Mouse (Mus musculus) G1E (cell line): ENCODE data around the gene Clint1. TPM values are rescaled to one million over a fixed set of nuclear protein-coding genes. Genes with fewer than 3 reads are reported as not detected.
"Not testable (repeated sequence)": the region's sequence is repeated elsewhere in the genome, so short reads cannot be mapped to it uniquely, and the experiment has no call there.

Experiments
- ATAC-seq: 2 replicates; pipeline ENCODE4 v1.8.0; 2016; ENCODE audit warnings: mild to moderate bottlenecking; ENCODE audit not compliant: insufficient number of reproducible peaks, poor library complexity, low FRiP score, severe bottlenecking; ENCODE audit errors: extremely low read depth
- DNase-seq: peaks from one replicate; pipeline ENCODE4 v3.0.0; 2012; ENCODE audit warnings: low spot score
- H3K27me3 ChIP-seq: 2 replicates; pipeline ENCODE4 v1.6.1; 2012; ENCODE audit warnings: mild to moderate bottlenecking, low read length, inconsistent platforms; ENCODE audit not compliant: insufficient read depth
- H3K36me3 ChIP-seq: replicated peaks from 2 replicates; pipeline ENCODE3; 2012; ENCODE audit warnings: mild to moderate bottlenecking, inconsistent platforms
- H3K4me1 ChIP-seq: 2 replicates; pipeline ENCODE4 v1.6.1; 2012; ENCODE audit warnings: low read depth, low read length, inconsistent platforms, mixed read lengths; ENCODE audit not compliant: insufficient read depth
- H3K4me3 ChIP-seq: 2 replicates; pipeline ENCODE4 v1.5.1; 2012; ENCODE audit warnings: low read depth, mild to moderate bottlenecking, inconsistent platforms, low read length, moderate library complexity, mixed read lengths
- H3K9me3 ChIP-seq: replicated peaks from 2 replicates; pipeline ENCODE4 v1.6.1; 2012; ENCODE audit warnings: inconsistent platforms
- CTCF ChIP-seq: IDR thresholded peaks from 2 replicates; pipeline ENCODE4 v1.5.1; 2012; ENCODE audit warnings: low read depth, low read length, inconsistent platforms, mixed read lengths
- GATA1 ChIP-seq: IDR thresholded peaks from 2 replicates; pipeline ENCODE4 v1.6.1; 2012; ENCODE audit warnings: borderline replicate concordance, low read length, inconsistent platforms, mixed read lengths
- GATA2 ChIP-seq: IDR thresholded peaks from 2 replicates; pipeline ENCODE4 v1.6.1; 2012; ENCODE audit warnings: low read depth, low read length, inconsistent platforms, borderline replicate concordance
- POLR2AphosphoS5 ChIP-seq: IDR thresholded peaks from 2 replicates; pipeline ENCODE4 v1.6.1; 2012; ENCODE audit warnings: low read depth, low read length, inconsistent platforms; ENCODE audit not compliant: insufficient replicate concordance
- TAL1 ChIP-seq: conservative IDR thresholded peaks from 2 replicates; pipeline ENCODE4 v1.6.1; 2012; ENCODE audit warnings: low read depth, low read length, inconsistent platforms, mixed read lengths
- polyA plus RNA-seq: library from polyadenylated mRNA; stranded (reverse); fragments of >175 nt; gene quantifications from 2 replicates; pipeline ENCODE4 v1.2.3, GENCODE M21; 2012
- total RNA-seq, 2 experiments: library from RNA; stranded (forward) in 1 of 2; stranded (reverse) in 1 of 2; fragments of 200-1000 nt in 1 of 2; fragments of >200 nt in 1 of 2; fragmentation: Nextera tagmentation in 1 of 2; gene quantifications; 2 replicates each; pipeline ENCODE4 v1.2.3; 2014 to 2017

Clint1 gene
- total and polyA plus RNA-seq, 3 experiments = 112 to 386 (median 259) TPM

DNA sequence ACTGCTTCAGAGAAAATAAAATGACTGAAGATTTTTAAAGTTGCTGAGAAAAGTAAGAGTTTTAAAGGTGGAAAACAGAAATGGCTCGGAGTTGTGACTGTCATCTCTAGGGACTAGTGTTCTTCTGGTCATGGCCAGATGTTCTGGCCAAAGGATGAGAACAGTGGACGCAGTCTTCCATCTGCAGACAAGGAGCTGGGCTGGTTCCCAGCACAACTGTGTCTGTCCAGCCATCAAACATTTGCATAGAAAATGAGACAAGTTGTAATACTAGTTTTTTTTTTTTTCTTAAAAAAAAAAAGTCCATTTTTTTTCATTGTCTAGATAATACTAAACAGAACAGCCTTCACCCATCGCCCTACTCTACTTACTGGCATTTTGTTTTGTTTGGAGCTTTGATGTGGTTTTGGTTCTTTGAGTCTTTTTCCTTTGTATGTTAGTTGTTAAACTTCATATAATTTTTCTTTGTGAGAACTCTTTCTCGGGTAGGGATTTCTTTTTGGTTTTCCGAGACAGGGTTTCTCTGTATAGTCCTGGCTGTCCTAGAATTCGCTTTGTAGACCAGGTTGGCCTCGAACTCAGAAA, 23.6 kb downstream of the Clint1 start:
- Histone ChIP-seq H3K36me3 (peaks cover 87% of the 10 kb centered on the region), H3K4me1 (peaks cover 81% of the 10 kb centered on the region), H3K9me3 (no peaks in the 10 kb centered on the region), H3K27me3 (no peaks in the 10 kb centered on the region), H3K4me3 (no peak overlapping the region)
- no peak for TF ChIP-seq POLR2AphosphoS5
- no peak for TF ChIP-seq GATA2
- TF ChIP-seq CTCF = no peak
- TF ChIP-seq GATA1 = no peak
- TF ChIP-seq TAL1 = no peak
- DNase-seq (no peak), ATAC-seq (no peak)

DNA sequence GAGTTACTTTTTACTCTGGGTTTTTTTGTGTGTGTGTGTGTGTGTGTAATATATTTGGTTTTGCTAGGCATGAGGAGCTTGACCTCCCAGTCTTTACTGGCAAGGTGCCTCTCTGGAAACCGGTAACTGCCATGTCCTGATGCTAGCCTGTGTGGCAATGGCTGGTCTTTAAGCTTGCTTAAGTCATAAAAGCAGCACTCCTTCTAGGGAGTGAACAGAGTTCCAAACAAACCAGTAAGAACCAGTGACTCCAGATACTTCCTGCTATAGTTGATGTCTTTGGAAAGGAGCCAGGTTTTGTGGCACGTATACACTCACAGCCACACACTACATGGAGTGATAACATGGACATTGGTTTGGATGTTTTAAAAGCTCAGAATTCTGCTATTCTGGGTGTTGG, 24.2 kb downstream of the Clint1 start:
- Histone ChIP-seq H3K4me1 (peaks cover 81% of the 10 kb centered on the region), H3K9me3 (no peaks in the 10 kb centered on the region), H3K36me3 (peaks cover 86% of the 10 kb centered on the region), H3K27me3 (no peaks in the 10 kb centered on the region), H3K4me3 (no peak overlapping the region)
- ATAC-seq (no peak), DNase-seq (no peak)
- TF ChIP-seq CTCF (no peak), GATA1 (no peak), TAL1 (no peak), GATA2 (no peak), POLR2AphosphoS5 (no peak)

DNA sequence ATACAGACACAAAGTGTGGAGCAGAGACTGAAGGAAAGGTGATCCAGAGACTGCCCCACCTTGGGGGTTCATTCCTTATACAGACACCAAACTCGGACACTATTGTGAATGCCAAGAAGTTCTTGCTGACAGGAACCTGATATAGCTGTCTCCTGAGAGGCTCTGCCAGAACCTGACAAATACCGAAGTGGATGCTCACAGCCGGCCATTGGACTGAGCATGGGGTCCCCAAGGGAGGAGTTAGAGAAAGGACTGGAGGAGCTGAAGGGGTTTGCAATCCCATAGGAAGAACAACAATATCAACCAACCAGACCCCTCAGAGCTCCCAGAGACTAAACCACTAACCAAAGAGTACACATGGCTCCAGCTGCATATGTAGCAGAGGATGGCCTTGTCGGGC, 27.5 kb downstream of the Clint1 start:
- H3K27me3 ChIP-seq, H3K9me3 ChIP-seq, ATAC-seq, H3K4me3 ChIP-seq, DNase-seq: not testable (repeated sequence)
- peaks cover 74% of the 10 kb centered on the region for H3K4me1 ChIP-seq
- peaks cover 78% of the 10 kb centered on the region for H3K36me3 ChIP-seq

DNA sequence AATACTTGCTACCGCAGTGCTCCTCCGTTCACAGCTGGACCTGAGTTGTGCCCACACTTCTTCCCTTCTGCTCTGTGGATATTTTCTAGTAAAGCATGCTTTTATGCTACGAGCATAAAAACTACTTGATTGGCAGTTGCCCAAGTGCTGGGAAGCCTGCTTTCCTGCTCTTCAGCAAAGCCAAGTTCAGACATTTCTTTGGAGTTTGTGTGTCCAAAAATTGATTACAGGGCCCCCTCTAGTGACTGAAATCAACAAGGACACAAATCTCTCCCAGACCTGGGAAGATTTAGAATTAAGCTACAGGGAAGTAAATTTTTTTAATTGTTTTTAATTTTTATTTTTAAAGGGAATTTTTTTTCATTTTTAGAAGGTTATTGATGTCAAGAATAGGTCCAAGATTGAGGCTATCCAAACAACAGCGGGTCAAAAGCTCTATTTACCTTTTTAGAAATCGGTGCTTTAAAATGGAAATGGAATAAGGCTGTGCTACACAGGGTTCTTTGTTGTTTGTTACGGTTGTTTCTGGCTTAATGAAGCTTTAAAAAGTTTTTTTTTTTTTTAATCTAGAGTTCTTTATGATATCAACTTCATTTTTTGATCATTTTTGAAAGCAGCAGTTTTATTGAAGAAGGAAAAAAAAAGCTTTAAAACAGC, 29.3 kb downstream of the Clint1 start:
- no peak overlapping the region for H3K4me3 ChIP-seq
- no peak for DNase-seq
- peaks cover 71% of the 10 kb centered on the region for H3K4me1 ChIP-seq
- TF ChIP-seq TAL1 = no peak
- no peak for TF ChIP-seq GATA2
- TF ChIP-seq POLR2AphosphoS5 = no peak
- no peak for TF ChIP-seq CTCF
- no peak for TF ChIP-seq GATA1
- no peak for ATAC-seq
- no peaks in the 10 kb centered on the region for H3K27me3 ChIP-seq
- H3K9me3 ChIP-seq = no peaks in the 10 kb centered on the region
- peaks cover 80% of the 10 kb centered on the region for H3K36me3 ChIP-seq

DNA sequence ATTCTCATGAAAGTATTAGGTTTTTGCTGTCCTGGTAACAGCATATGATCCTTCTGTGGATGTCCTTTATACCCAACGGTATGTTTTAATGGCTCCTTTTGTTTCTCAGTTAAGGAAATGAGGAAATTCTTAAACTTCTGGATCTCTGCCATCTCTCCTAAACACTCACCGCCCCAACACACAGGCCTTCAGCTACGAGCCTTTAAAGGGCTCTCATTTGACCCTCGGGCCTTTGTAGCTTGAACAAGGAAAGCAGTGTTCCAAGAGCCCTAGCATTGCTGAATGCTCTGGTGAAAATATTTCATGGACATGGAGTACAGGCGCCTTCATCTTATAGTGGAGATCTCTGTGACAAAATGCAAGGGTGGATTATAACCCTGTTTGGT, 29.8 kb downstream of the Clint1 start:
- ATAC-seq (no peak), DNase-seq (no peak)
- no peaks in the 10 kb centered on the region for H3K27me3 ChIP-seq
- H3K36me3 ChIP-seq = peaks cover 80% of the 10 kb centered on the region
- TF ChIP-seq GATA2 (no peak), CTCF (no peak), GATA1 (no peak), TAL1 (no peak), POLR2AphosphoS5 (no peak)
- peaks cover 69% of the 10 kb centered on the region for H3K4me1 ChIP-seq
- H3K4me3 ChIP-seq = no peak overlapping the region
- no peaks in the 10 kb centered on the region for H3K9me3 ChIP-seq

DNA sequence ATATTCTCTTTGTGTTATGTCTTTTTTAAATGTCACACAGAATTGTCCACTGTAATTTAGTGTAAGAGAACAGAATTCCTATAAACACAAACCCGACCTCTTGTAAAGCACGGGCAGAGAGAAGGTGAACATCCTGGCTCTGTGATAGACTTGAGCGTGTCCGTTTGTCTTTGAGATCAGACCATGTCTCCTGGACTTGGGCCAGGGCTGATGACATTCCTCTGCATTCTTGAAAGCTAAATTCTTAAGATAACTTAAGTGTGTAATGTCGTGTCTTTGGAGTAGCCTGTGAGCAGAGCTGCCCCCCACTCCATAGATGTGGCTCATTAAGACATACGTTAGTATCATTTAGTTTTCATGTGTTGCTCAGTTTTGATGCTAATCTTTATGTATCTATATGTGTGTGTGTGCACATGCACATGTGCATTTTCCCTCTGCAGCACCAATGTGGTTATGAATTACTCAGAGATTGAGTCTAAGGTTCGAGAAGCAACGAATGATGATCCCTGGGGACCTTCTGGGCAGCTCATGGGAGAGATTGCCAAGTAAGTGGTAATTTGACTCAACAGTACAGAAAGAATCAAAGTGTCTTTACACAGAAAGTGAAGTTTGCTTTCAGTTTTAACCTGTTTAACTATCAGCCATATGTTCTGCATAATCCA, 31.6 kb downstream of the Clint1 start:
- H3K36me3 ChIP-seq = peaks cover 83% of the 10 kb centered on the region
- H3K27me3 ChIP-seq = no peaks in the 10 kb centered on the region
- no peak for DNase-seq
- no peak for ATAC-seq
- H3K4me1 ChIP-seq = peaks cover 65% of the 10 kb centered on the region
- H3K4me3 ChIP-seq = no peak overlapping the region
- TF ChIP-seq TAL1 (no peak), GATA1 (no peak), POLR2AphosphoS5 (no peak), CTCF (no peak), GATA2 (no peak)
- H3K9me3 ChIP-seq = no peaks in the 10 kb centered on the region

DNA sequence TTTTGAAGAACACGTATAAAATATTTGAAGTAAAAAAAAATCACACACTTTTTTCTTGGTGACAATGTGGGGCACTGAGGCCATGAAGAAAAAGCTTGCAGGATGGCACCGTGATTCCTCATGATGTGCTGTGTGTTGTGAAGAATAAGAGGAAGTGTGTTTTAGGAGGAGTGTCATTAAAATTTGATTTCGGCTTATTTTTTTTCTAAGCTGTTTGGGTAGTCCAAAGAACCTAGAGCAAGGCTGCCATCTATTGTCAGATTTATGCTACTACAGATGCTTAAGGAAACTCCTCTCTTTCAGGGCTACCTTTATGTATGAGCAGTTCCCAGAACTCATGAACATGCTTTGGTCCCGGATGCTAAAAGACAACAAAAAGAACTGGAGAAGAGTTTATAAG, 32.2 kb downstream of the Clint1 start:
- no peak for DNase-seq
- Histone ChIP-seq H3K27me3 (no peaks in the 10 kb centered on the region), H3K36me3 (peaks cover 84% of the 10 kb centered on the region), H3K9me3 (no peaks in the 10 kb centered on the region), H3K4me3 (no peak overlapping the region), H3K4me1 (peaks cover 66% of the 10 kb centered on the region)
- ATAC-seq = no peak
- TF ChIP-seq TAL1 (no peak), CTCF (0 out of 2 replicates have a peak, but pooled peaks have one; percentile 7), GATA2 (no peak), POLR2AphosphoS5 (no peak), GATA1 (no peak)
